Mouse (Mus musculus): ENCODE measurements at regions not wholly inside any gene's neighbourhood (a gene's known extent, or its start where the extent isn't known, plus 50 kb on each side); places are given as distances from the start of the nearest gene placed in this dataset.

DNA sequence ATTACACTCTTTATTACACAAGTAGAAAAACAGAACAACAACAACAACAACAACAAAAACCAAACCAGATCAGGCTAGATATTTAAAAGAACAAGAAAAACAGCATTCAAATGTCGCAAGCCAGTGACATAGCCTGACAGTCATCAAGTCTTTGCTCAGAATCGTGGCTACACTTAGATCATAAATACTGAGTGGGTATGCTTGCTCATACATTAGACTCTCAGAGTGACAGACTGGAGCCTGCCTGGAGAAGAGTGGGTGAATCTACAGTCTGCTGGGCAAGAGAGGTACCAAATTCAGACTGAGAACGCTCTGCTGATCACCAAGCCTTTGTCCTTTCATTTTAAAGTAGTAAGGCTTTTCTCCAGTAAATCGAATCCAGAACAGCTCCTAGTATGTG is 202.4 kb upstream of the Cnr1 start:
- TF ChIP-seq CTCF (IDR thresholded peaks at IDR 0.05; ENCODE audit: control insufficient read depth, insufficient read depth, insufficient read length): no peak
- TF ChIP-seq MAX (IDR thresholded peaks at IDR 0.05): no peak
